Mouse (Mus musculus) liver, embryonic 12.5 days (tissue): ENCODE measurements around the gene Il17rc. TPM values are rescaled to one million over a fixed set of nuclear protein-coding genes. Genes with fewer than 3 reads are reported as not detected.
A peak's percentile ranks its signal among the peaks of the same experiment; 100 is the strongest.

Source experiments
- ATAC-seq: fragments of 200-750 bp; cut with Nextera tagmentation; 2 replicates; pipeline ENCODE4 v1.8.0; 2017; ENCODE audit warnings: moderate number of reproducible peaks, mild to moderate bottlenecking, moderate library complexity
- H3K27ac ChIP-seq: fragments of 300-500 bp; sonication (generic); 2 replicates; pipeline ENCODE4 v1.5.1; 2016; ENCODE audit warnings: mild to moderate bottlenecking
- H3K27me3 ChIP-seq: fragments of 300-500 bp; sonication (generic); replicated peaks from 2 replicates; pipeline ENCODE4 v1.6.1; 2016; ENCODE audit warnings: mild to moderate bottlenecking, moderate library complexity
- H3K36me3 ChIP-seq: fragments of 300-500 bp; sonication (generic); 2 replicates; pipeline ENCODE4 v1.6.1; 2016; ENCODE audit warnings: mild to moderate bottlenecking, moderate library complexity
- H3K4me1 ChIP-seq: fragments of 300-500 bp; sonication (generic); 2 replicates; pipeline ENCODE4 v1.6.1; 2016
- H3K4me2 ChIP-seq: fragments of 300-500 bp; sonication (generic); 2 replicates; pipeline ENCODE4 v1.6.1; 2016; ENCODE audit warnings: mild to moderate bottlenecking, moderate library complexity
- H3K4me3 ChIP-seq: fragments of 300-500 bp; sonication (generic); 2 replicates; pipeline ENCODE4 v1.5.1; 2016; ENCODE audit warnings: mild to moderate bottlenecking, moderate library complexity
- H3K9ac ChIP-seq: fragments of 300-500 bp; sonication (generic); 2 replicates; pipeline ENCODE4 v1.6.1; 2016; ENCODE audit warnings: mild to moderate bottlenecking, moderate library complexity
- H3K9me3 ChIP-seq: fragments of 300-500 bp; sonication (generic); replicated peaks from 2 replicates; pipeline ENCODE4 v1.6.1; 2016; ENCODE audit warnings: mild to moderate bottlenecking, moderate library complexity
- WGBS: fragments of 180-500 bp; shearing (Covaris S2); methylation state at CpG from one replicate; pipeline ENCODE4 v1.1.7; 2016; ENCODE audit not compliant: insufficient replicate concordance; 5-methylcytosine and 5-hydroxymethylcytosine counted together
- polyA plus RNA-seq: library from polyadenylated mRNA; unstranded; fragments of >200 nt; fragmentation: Nextera tagmentation; extraction: Ambion mirVana; gene quantifications from 2 replicates; pipeline ENCODE4 v1.2.1, GENCODE M21; 2016

Gene Il17rc
- polyA plus RNA-seq, 1 experiment from 2014 or later: 5.1 TPM

- no peaks in the 10 kb centered on the region for H3K9me3 ChIP-seq
- no peak overlapping the region for H3K4me2 ChIP-seq
- no peaks in the 10 kb centered on the region for H3K36me3 ChIP-seq
- peaks cover 5% of the 10 kb centered on the region; the same call in 1 of the 2 replicates for H3K27me3 ChIP-seq
- no peak for ATAC-seq
- H3K9ac ChIP-seq: no peak overlapping the region
- H3K4me1 ChIP-seq: peaks cover 5% of the 10 kb centered on the region; the same call in 1 of the 2 replicates
- WGBS: 67% methylated on average over 12 of the region's 12 CpGs
- H3K27ac ChIP-seq: no peak overlapping the region
- no peak overlapping the region for H3K4me3 ChIP-seq
Observed at GRCm38 (mm10) chr6:113437135-113437534, 34.1 kb upstream of the Il17rc start.

DNA sequence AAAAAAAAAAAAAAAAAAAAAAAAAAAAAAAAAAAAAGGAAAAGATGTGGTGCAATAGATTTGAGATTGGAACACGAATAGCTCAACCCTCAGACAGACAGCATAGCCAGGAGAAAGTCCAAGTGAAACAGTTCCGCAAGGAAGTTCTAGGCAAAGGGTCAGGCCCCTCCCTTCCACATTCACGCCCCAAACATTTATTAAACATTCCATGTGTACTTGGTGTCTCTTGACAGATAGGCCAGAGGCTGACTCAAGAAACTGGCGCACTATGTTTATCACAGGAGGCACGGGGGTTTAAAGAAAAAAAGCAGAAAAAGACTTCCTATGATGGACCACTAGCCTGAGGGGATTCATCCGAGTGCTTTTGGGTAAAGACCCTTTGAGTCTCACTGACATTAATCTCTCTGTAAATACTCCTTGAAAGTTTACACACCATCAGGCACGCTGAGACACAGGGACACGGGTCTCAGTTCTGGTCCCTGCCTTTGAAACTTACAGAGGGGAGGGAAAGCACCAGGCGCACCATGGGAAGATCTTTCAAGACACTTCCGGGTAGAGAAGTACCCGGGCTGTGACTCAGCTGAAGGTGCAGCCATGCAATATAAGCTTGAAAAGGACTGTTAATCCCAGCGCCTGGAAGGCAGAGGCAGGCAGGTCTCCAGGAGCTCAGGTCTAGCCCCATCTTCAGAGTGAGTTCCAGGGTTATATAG lies 32.4 kb upstream of the Il17rc start:
- Histone ChIP-seq H3K27ac (no peak overlapping the region), H3K4me1 (peaks cover 17% of the 10 kb centered on the region), H3K4me2 (no peak overlapping the region), H3K27me3 (peaks cover 5% of the 10 kb centered on the region; the same call in 1 of the 2 replicates), H3K9ac (no peak overlapping the region), H3K4me3 (no peak overlapping the region), H3K36me3 (no peaks in the 10 kb centered on the region), H3K9me3 (no peaks in the 10 kb centered on the region)
- WGBS: 45% methylated on average over 12 of the region's 12 CpGs
- no peak for ATAC-seq

GRCm38 (mm10) chr6:113440686-113441085 lies 30.5 kb upstream of the Il17rc start:
- peaks cover 7% of the 10 kb centered on the region for H3K36me3 ChIP-seq
- peaks cover 21% of the 10 kb centered on the region for H3K4me1 ChIP-seq
- H3K4me3 ChIP-seq: no peak overlapping the region
- H3K27me3 ChIP-seq: no peaks in the 10 kb centered on the region; the same call in 1 of the 2 replicates
- no peaks in the 10 kb centered on the region for H3K9me3 ChIP-seq
- WGBS: 65% methylated on average over 3 of the region's 3 CpGs
- ATAC-seq: no peak
- H3K9ac ChIP-seq: no peak overlapping the region
- H3K27ac ChIP-seq: no peak overlapping the region
- H3K4me2 ChIP-seq: no peak overlapping the region

GRCm38 (mm10) chr6:113441147-113441680 lies 30.0 kb upstream of the Il17rc start:
- no peak; the same call in 1 of the 2 replicates for ATAC-seq
- Histone ChIP-seq H3K36me3 (peaks cover 10% of the 10 kb centered on the region), H3K27ac (no peak overlapping the region), H3K27me3 (no peaks in the 10 kb centered on the region), H3K4me2 (no peak overlapping the region), H3K4me3 (no peak overlapping the region), H3K9me3 (no peaks in the 10 kb centered on the region), H3K9ac (no peak overlapping the region), H3K4me1 (peaks cover 21% of the 10 kb centered on the region)
- WGBS: 51% methylated on average over 7 of the region's 7 CpGs

GRCm38 (mm10) chr6:113442087-113442441 lies 29.2 kb upstream of the Il17rc start:
- no peaks in the 10 kb centered on the region for H3K27me3 ChIP-seq
- peak overlapping the region; percentile 46; the same call in 1 of the 2 replicates for H3K27ac ChIP-seq
- H3K9ac ChIP-seq: peak overlapping the region; percentile 89
- 0 out of 2 replicates have a peak, but pooled peaks have one; percentile 16 for ATAC-seq
- H3K9me3 ChIP-seq: no peaks in the 10 kb centered on the region
- peaks cover 19% of the 10 kb centered on the region for H3K36me3 ChIP-seq
- WGBS: 35% methylated on average over 9 of the region's 9 CpGs
- H3K4me1 ChIP-seq: peaks cover 21% of the 10 kb centered on the region
- H3K4me3 ChIP-seq: peak overlapping the region; percentile 87
- H3K4me2 ChIP-seq: peak overlapping the region; percentile 85

DNA sequence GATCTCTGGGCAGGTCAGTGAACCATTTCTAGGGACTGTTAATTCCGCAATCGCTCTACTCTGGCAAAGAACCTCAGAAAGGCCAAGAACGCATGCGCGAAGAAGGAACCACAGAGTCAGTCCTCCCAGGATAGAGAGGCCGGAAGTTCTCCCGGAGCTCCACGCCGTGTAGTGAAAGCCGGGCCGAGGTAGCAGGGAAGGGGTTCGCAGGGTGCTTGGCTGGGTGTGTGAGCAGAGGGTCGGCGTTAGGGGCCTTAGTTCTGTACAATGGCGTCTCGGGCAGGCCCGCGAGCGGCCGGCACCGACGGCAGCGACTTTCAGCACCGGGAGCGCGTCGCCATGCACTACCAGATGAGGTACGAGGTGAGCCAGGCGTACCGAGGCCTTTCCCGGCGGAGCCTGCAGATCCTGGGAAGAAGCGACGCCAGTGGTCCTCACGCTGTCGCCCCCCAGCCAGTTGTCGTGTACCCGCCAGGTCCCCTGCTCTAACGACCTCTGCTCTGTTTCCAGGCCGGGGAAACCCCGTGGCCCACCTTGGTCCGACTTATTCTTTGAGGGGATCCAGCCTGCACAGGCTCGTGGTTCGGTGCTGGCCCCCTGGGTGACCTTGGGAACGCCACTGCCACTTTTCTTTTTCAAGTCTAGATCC lies 28.7 kb upstream of the Il17rc start, which contains the start of gene Jagn1:
Gene Jagn1, plus strand, starts transcription at position 128 of the 649 bp plus-strand sequence.
- Histone ChIP-seq H3K4me2 (peak within 1 kb of the TSS; percentile 85), H3K9me3 (no peaks in the 10 kb centered on the region), H3K36me3 (peaks cover 24% of the 10 kb centered on the region), H3K4me1 (peaks cover 21% of the 10 kb centered on the region), H3K27me3 (no peaks in the 10 kb centered on the region), H3K9ac (peak within 1 kb of the TSS; percentile 89), H3K4me3 (peak within 1 kb of the TSS; percentile 87), H3K27ac (peak within 1 kb of the TSS; percentile 46; the same call in 1 of the 2 replicates)
- under 1% methylated on average over 45 of the region's 45 CpGs for WGBS
- peak; percentile 86 for ATAC-seq

- ATAC-seq: no peak
- no peaks in the 10 kb centered on the region for H3K9me3 ChIP-seq
- H3K4me1 ChIP-seq: peaks cover 21% of the 10 kb centered on the region
- WGBS: 36% methylated on average over 12 of the region's 12 CpGs
- no peaks in the 10 kb centered on the region for H3K27me3 ChIP-seq
- H3K4me2 ChIP-seq: peak overlapping the region; percentile 85
- peak overlapping the region; percentile 46; the same call in 1 of the 2 replicates for H3K27ac ChIP-seq
- H3K36me3 ChIP-seq: peaks cover 29% of the 10 kb centered on the region
- peak overlapping the region; percentile 87 for H3K4me3 ChIP-seq
- H3K9ac ChIP-seq: peak overlapping the region; percentile 89
Observed at GRCm38 (mm10) chr6:113443091-113443490, 28.1 kb upstream of the Il17rc start.

GRCm38 (mm10) chr6:113444207-113444965 lies 26.8 kb upstream of the Il17rc start:
- peaks cover 41% of the 10 kb centered on the region for H3K36me3 ChIP-seq
- peak overlapping the region; percentile 14; the same call in 1 of the 2 replicates for H3K4me2 ChIP-seq
- 76% methylated on average over 8 of the region's 8 CpGs for WGBS
- H3K9ac ChIP-seq: no peak overlapping the region
- H3K27me3 ChIP-seq: no peaks in the 10 kb centered on the region
- ATAC-seq: no peak
- no peak overlapping the region for H3K27ac ChIP-seq
- H3K9me3 ChIP-seq: no peaks in the 10 kb centered on the region
- H3K4me1 ChIP-seq: peaks cover 21% of the 10 kb centered on the region
- no peak overlapping the region for H3K4me3 ChIP-seq

- Histone ChIP-seq H3K9ac (no peak overlapping the region), H3K27me3 (no peaks in the 10 kb centered on the region), H3K4me1 (peaks cover 14% of the 10 kb centered on the region), H3K9me3 (no peaks in the 10 kb centered on the region), H3K4me3 (no peak overlapping the region), H3K36me3 (peaks cover 41% of the 10 kb centered on the region), H3K4me2 (no peak overlapping the region), H3K27ac (no peak overlapping the region)
- 83% methylated on average over 4 of the region's 4 CpGs for WGBS
- no peak for ATAC-seq
Observed at GRCm38 (mm10) chr6:113447639-113448038, 23.6 kb upstream of the Il17rc start.

- no peak overlapping the region for H3K9ac ChIP-seq
- ATAC-seq: no peak
- H3K4me2 ChIP-seq: no peak overlapping the region
- H3K4me3 ChIP-seq: no peak overlapping the region
- no peaks in the 10 kb centered on the region for H3K27me3 ChIP-seq
- H3K36me3 ChIP-seq: peaks cover 24% of the 10 kb centered on the region
- no peaks in the 10 kb centered on the region for H3K4me1 ChIP-seq
- H3K27ac ChIP-seq: no peak overlapping the region
- H3K9me3 ChIP-seq: no peaks in the 10 kb centered on the region
- 66% methylated on average over 2 of the region's 2 CpGs for WGBS
Observed at GRCm38 (mm10) chr6:113451839-113452238, 19.4 kb upstream of the Il17rc start.

- no peaks in the 10 kb centered on the region for H3K36me3 ChIP-seq
- no peak overlapping the region for H3K4me2 ChIP-seq
- no peak overlapping the region for H3K27ac ChIP-seq
- H3K9me3 ChIP-seq: no peaks in the 10 kb centered on the region
- no peaks in the 10 kb centered on the region for H3K27me3 ChIP-seq
- 36% methylated on average over 5 of the region's 5 CpGs for WGBS
- H3K9ac ChIP-seq: no peak overlapping the region
- ATAC-seq: no peak
- no peak overlapping the region for H3K4me3 ChIP-seq
- no peaks in the 10 kb centered on the region for H3K4me1 ChIP-seq
Observed at GRCm38 (mm10) chr6:113455007-113455406, 16.2 kb upstream of the Il17rc start.
